Mouse (Mus musculus) E14TG2a.4 (cell line): ENCODE measurements at regions not wholly inside any gene's neighbourhood (a gene's known extent, or its start where the extent isn't known, plus 50 kb on each side); places are given as distances from the start of the nearest gene placed in this dataset.

Experiments used
- CTCF ChIP-seq: conservative IDR thresholded peaks from 2 replicates; pipeline ENCODE4 v1.5.1; 2014; ENCODE audit warnings: low read length
- POU5F1 ChIP-seq: IDR thresholded peaks from 2 replicates; pipeline ENCODE4 v1.6.1; 2014; ENCODE audit warnings: low read length, borderline replicate concordance

- no peak for TF ChIP-seq CTCF
- no peak for TF ChIP-seq POU5F1
These were observed 237.5 kb downstream of the Gm11146 start for GRCm38 (mm10) chr16:77364439-77364838.
